ENCODE assay signal across 8 mouse cellular contexts in the genomic region with DNA sequence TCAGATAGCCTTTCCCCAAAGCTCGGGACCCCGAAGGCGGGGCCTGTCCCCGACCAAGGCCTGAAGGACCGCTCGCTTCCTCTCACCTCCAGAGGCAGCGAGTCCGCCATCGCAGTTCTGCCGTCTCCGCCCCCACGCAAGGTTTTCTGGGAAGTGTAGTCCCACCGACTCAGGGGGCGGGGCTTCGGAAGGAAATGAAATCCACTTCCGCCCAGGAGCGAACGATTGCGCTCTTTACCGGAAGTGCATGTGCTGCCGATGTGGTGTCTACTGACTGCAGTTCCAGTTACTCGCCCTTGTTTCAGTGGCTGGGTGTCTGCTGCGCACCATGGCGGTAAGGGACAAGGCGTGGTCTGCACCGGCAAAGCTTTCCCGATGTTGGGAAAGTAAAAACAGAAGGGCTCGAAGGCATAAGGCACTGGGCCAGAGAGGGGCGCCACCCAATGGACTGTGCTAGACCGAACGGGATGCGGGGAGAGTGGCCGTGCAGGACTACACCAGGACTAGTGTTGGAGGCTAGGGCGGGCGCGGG. TPM values are rescaled to one million over a fixed set of nuclear protein-coding genes. Genes with fewer than 3 reads are reported as not detected.
DNase-seq lines count a peak whose midpoint lies in the region; ATAC-seq and TF ChIP-seq lines count a peak whose summit lies in the region.

A gene (minus strand): TSS at position 138 of the 532 bp plus-strand sequence.
A gene (plus strand): TSS at position 214 of the 532 bp plus-strand sequence.

- H3K36me3 ChIP-seq in lung, embryonic 16.5 days (ENCODE audit: control insufficient read depth, insufficient read depth, low read length): peaks cover 33% of the 10 kb centered on the region
- H3K36me3 ChIP-seq in thymus, adult 2 months (ENCODE audit: control insufficient read depth, insufficient read depth, low read length): peaks cover 25% of the 10 kb centered on the region; the same call in 1 of the 2 replicates

- H3K4me2 ChIP-seq in lung, embryonic 16.5 days (ENCODE audit: low read depth, low read length): peak within 1 kb of the TSS; percentile 86

- TF ChIP-seq CTCF in thymus, adult 2 months (IDR thresholded peaks at IDR 0.05; ENCODE audit: borderline replicate concordance, control insufficient read depth, extremely low read depth, insufficient read depth, low read length, poor library complexity): peak; percentile 63; the same call in 1 of the 2 replicates

- peaks cover 18% of the 10 kb centered on the region for H3K4me1 ChIP-seq in lung, embryonic 16.5 days (replicated peaks; ENCODE audit: control insufficient read depth, insufficient read depth, low read length)
- peaks cover 12% of the 10 kb centered on the region for H3K4me1 ChIP-seq in thymus, adult 2 months (replicated peaks; ENCODE audit: control insufficient read depth, insufficient read depth, low read length)

- TF ChIP-seq POLR2A in thymus, adult 2 months (IDR thresholded peaks at IDR 0.05; ENCODE audit: control insufficient read depth, extremely low read depth, insufficient read depth, low read length, poor library complexity): peak; percentile 79

- H3K9me3 ChIP-seq in lung, embryonic 16.5 days (ENCODE audit: control insufficient read depth, low read length): no peaks in the 10 kb centered on the region

- H3K27ac ChIP-seq in lung, embryonic 16.5 days (ENCODE audit: low read length): peak within 1 kb of the TSS; percentile 91
- peak within 1 kb of the TSS; percentile 23 for H3K27ac ChIP-seq in thymus, adult 2 months (ENCODE audit: control insufficient read depth, insufficient read depth, low read length)

- H3K4me3 ChIP-seq in lung, embryonic 16.5 days (ENCODE audit: low read length): peak within 1 kb of the TSS; percentile 67
- H3K4me3 ChIP-seq in thymus, adult 2 months (ENCODE audit: control insufficient read depth, insufficient read depth, low read length): peak within 1 kb of the TSS; percentile 74

- peak; percentile 94 for ATAC-seq in frontal cortex, adult (ENCODE audit: low TSS enrichment)
- peak; percentile 94 to 96 for ATAC-seq in hematopoietic stem cell, adult 5-6 weeks (replicated peaks in 1 of 2; ENCODE audit: insufficient read depth in 1 of 2, low FRiP score in 2 of 2, low TSS enrichment in 1 of 2, low read depth in 1 of 2, poor library complexity in 2 of 2, severe bottlenecking in 2 of 2)
- peak; percentile 93 for ATAC-seq in lung, embryonic 16.5 days (ENCODE audit: low read depth)

- peak within 1 kb of the TSS; percentile 78 for H3K9ac ChIP-seq in lung, embryonic 16.5 days (ENCODE audit: low read length)

- peak; percentile 96 for DNase-seq in Muller cell, postnatal 12 days (ENCODE audit: inconsistent ontology term)
- peak; percentile 98 for DNase-seq in cerebellum, adult 9-10 months
- peak; percentile 97 for DNase-seq in layer of hippocampus, adult 9-11 months
- DNase-seq in ovary, adult 18-20 months (ENCODE audit: low spot score): peak; percentile 93
- DNase-seq in thymus, adult 2 months: peak; percentile 99

- no peaks in the 10 kb centered on the region for H3K27me3 ChIP-seq in lung, embryonic 16.5 days (ENCODE audit: control insufficient read depth, insufficient read depth, low read depth, low read length)
- no peaks in the 10 kb centered on the region for H3K27me3 ChIP-seq in thymus, adult 2 months (ENCODE audit: control insufficient read depth, insufficient read depth, low read length)

- WGBS in lung, embryonic 16.5 days: under 1% methylated on average over 36 of the region's 36 CpGs
- under 1% methylated on average over 36 of the region's 36 CpGs for WGBS in thymus, adult 2 months

RNA-seq across cellular contexts. Expression of the first gene that starts in this region (rescaled TPM):
- 0.65 and 2.6 TPM in 2 replicates for total RNA-seq in hematopoietic stem cell, adult 5-6 weeks (2017)
- polyA plus RNA-seq in lung, embryonic 16.5 days (2015; fragmentation: Nextera tagmentation; extraction: Ambion mirVana): 2.1 and 2.6 TPM in 2 replicates
- polyA plus RNA-seq in thymus, adult 2 months (2012; rRNA removed): 13.1 and 15.1 TPM in 2 replicates

RNA-seq across cellular contexts. Expression of the second gene that starts in this region (rescaled TPM):
- 28.1 and 63.6 TPM in 2 replicates for total RNA-seq in hematopoietic stem cell, adult 5-6 weeks (2017)
- 115 and 125 TPM in 2 replicates for polyA plus RNA-seq in lung, embryonic 16.5 days (2015; fragmentation: Nextera tagmentation; extraction: Ambion mirVana)
- 137 and 194 TPM in 2 replicates for polyA plus RNA-seq in thymus, adult 2 months (2012; rRNA removed)

Comparison
In these comparisons a context has a peak if more than half of its experiments do, and no peak if none do; other contexts are left out.
1. Peak in every context shown above with its lines: DNase-seq, ATAC-seq, H3K4me3 ChIP-seq and H3K27ac ChIP-seq.